Comparison of ENCODE assay signal across 19 mouse cellular contexts in genomic region chr9:50240923-50241322, GRCm38 (mm10).
DNase-seq lines count a peak whose midpoint lies in the region; ATAC-seq and TF ChIP-seq lines count a peak whose summit lies in the region.
"Had no signal": no experiment of that assay in that cellular context is flagged by ENCODE, and none has a peak within 500 bp of the region (broad histone marks: within the 10 kb centered on the region; RNA-seq: fewer than 3 reads in every experiment).

No protein-coding gene starts in this region.

- 51% methylated on average over 8 of the region's 8 CpGs for WGBS in kidney, postnatal 0 days
- 56% methylated on average over 8 of the region's 8 CpGs for WGBS in kidney, embryonic 14.5 days
- 36% methylated on average over 8 of the region's 8 CpGs for WGBS in forebrain, embryonic 12.5 days
- 28% methylated on average over 8 of the region's 8 CpGs for WGBS in hindbrain, postnatal 0 days

- H3K27ac ChIP-seq in kidney, postnatal 0 days, result no peak overlapping the region
- no peak overlapping the region for H3K27ac ChIP-seq in kidney, embryonic 14.5 days (ENCODE audit: low read depth, low read length)
- 0 out of 2 replicates have a peak overlapping the region, but pooled peaks have one; percentile 61 for H3K27ac ChIP-seq in forebrain, embryonic 12.5 days
- no peak overlapping the region for H3K27ac ChIP-seq in hindbrain, postnatal 0 days
- H3K27ac ChIP-seq: kidney, embryonic 15.5 days; midbrain, embryonic 12.5 days; stomach, postnatal 0 days had no signal

- no peaks in the 10 kb centered on the region for H3K9me3 ChIP-seq in kidney, postnatal 0 days (replicated peaks; ENCODE audit: low read length)
- no peaks in the 10 kb centered on the region for H3K9me3 ChIP-seq in kidney, embryonic 14.5 days (ENCODE audit: control insufficient read depth, low read length)
- H3K9me3 ChIP-seq in forebrain, embryonic 12.5 days, result no peaks in the 10 kb centered on the region
- no peaks in the 10 kb centered on the region for H3K9me3 ChIP-seq in hindbrain, postnatal 0 days (ENCODE audit: low read length)
- H3K9me3 ChIP-seq: kidney, embryonic 15.5 days; midbrain, embryonic 12.5 days had no signal

- no peaks in the 10 kb centered on the region for H3K27me3 ChIP-seq in kidney, postnatal 0 days (ENCODE audit: insufficient read depth, low read length)
- H3K27me3 ChIP-seq in kidney, embryonic 14.5 days (ENCODE audit: control insufficient read depth, insufficient read depth, low read length), result no peaks in the 10 kb centered on the region
- peaks cover 7% of the 10 kb centered on the region for H3K27me3 ChIP-seq in forebrain, embryonic 12.5 days
- H3K27me3 ChIP-seq in hindbrain, postnatal 0 days (ENCODE audit: insufficient read depth, low read length), result no peaks in the 10 kb centered on the region
- H3K27me3 ChIP-seq: kidney, embryonic 15.5 days; midbrain, embryonic 12.5 days had no signal

- H3K4me2 ChIP-seq in kidney, postnatal 0 days (ENCODE audit: low read length), result no peak overlapping the region
- no peak overlapping the region for H3K4me2 ChIP-seq in kidney, embryonic 14.5 days (replicated peaks; ENCODE audit: low read depth, low read length)
- no peak overlapping the region for H3K4me2 ChIP-seq in forebrain, embryonic 12.5 days
- no peak overlapping the region for H3K4me2 ChIP-seq in hindbrain, postnatal 0 days (ENCODE audit: low read depth, low read length)
- H3K4me2 ChIP-seq: kidney, embryonic 15.5 days; midbrain, embryonic 12.5 days had no signal

- H3K4me1 ChIP-seq in kidney, postnatal 0 days (replicated peaks; ENCODE audit: insufficient read depth, low read length), result no peaks in the 10 kb centered on the region
- no peaks in the 10 kb centered on the region for H3K4me1 ChIP-seq in kidney, embryonic 14.5 days (ENCODE audit: control insufficient read depth, insufficient read depth, low read length)
- peaks cover 44% of the 10 kb centered on the region for H3K4me1 ChIP-seq in forebrain, embryonic 12.5 days
- peaks cover 12% of the 10 kb centered on the region for H3K4me1 ChIP-seq in hindbrain, postnatal 0 days (ENCODE audit: insufficient read depth, low read length)

- no peak for TF ChIP-seq CTCF in kidney, postnatal 0 days (IDR thresholded peaks at IDR 0.05; ENCODE audit: low read depth)
- TF ChIP-seq CTCF in hindbrain, postnatal 0 days (IDR thresholded peaks at IDR 0.05; ENCODE audit: low read depth), result no peak

- H3K4me3 ChIP-seq in kidney, postnatal 0 days (replicated peaks; ENCODE audit: low read depth, low read length), result no peak overlapping the region
- H3K4me3 ChIP-seq in kidney, embryonic 14.5 days (ENCODE audit: low read length), result no peak overlapping the region
- no peak overlapping the region for H3K4me3 ChIP-seq in forebrain, embryonic 12.5 days (replicated peaks)
- no peak overlapping the region for H3K4me3 ChIP-seq in hindbrain, postnatal 0 days (ENCODE audit: low read length)
- H3K4me3 ChIP-seq: kidney, embryonic 15.5 days; midbrain, embryonic 12.5 days; myocyte had no signal

- H3K36me3 ChIP-seq in kidney, postnatal 0 days (ENCODE audit: insufficient read depth, low read length), result no peaks in the 10 kb centered on the region
- H3K36me3 ChIP-seq in kidney, embryonic 14.5 days (ENCODE audit: control insufficient read depth, insufficient read depth, low read length), result no peaks in the 10 kb centered on the region
- no peaks in the 10 kb centered on the region for H3K36me3 ChIP-seq in forebrain, embryonic 12.5 days (replicated peaks)
- H3K36me3 ChIP-seq in hindbrain, postnatal 0 days (ENCODE audit: insufficient read depth, low read length), result no peaks in the 10 kb centered on the region
- H3K36me3 ChIP-seq: kidney, embryonic 15.5 days; midbrain, embryonic 12.5 days had no signal

- no peak overlapping the region for H3K9ac ChIP-seq in kidney, postnatal 0 days (ENCODE audit: low read depth, low read length)
- H3K9ac ChIP-seq in kidney, embryonic 14.5 days (ENCODE audit: low read depth, low read length), result no peak overlapping the region
- H3K9ac ChIP-seq in forebrain, embryonic 12.5 days, result no peak overlapping the region
- no peak overlapping the region for H3K9ac ChIP-seq in hindbrain, postnatal 0 days (replicated peaks; ENCODE audit: low read length)
- H3K9ac ChIP-seq: kidney, embryonic 15.5 days; midbrain, embryonic 12.5 days had no signal

- ATAC-seq in kidney, postnatal 0 days (replicated peaks; ENCODE audit: low FRiP score, low read depth), result no peak
- ATAC-seq in kidney, embryonic 14.5 days (ENCODE audit: low FRiP score, low TSS enrichment), result no peak
- ATAC-seq in forebrain, embryonic 12.5 days (ENCODE audit: low FRiP score), result peak; percentile 51; the same call in 1 of the 2 replicates
- peak; percentile 24; the same call in 1 of the 2 replicates for ATAC-seq in hindbrain, postnatal 0 days
- ATAC-seq: inflammation-experienced regulatory T-cells, adult 6 months had no signal

- peak; percentile 7 to 17 for DNase-seq in cerebellum, postnatal 10 days
- DNase-seq in cerebellum, adult 9-10 months, result no peak
- peak; percentile 8 for DNase-seq in kidney, postnatal 0 days (ENCODE audit: low spot score)
- DNase-seq in hindbrain, postnatal 0 days (ENCODE audit: low spot score), result peak; percentile 13
- no peak for DNase-seq in cerebellum, postnatal 36 days
- DNase-seq in ovary, postnatal 36 days (ENCODE audit: low spot score), result no peak
- DNase-seq: cerebellum, adult 18-20 months; gastrocnemius, postnatal 25 days; liver; lung, adult 18-20 months; right cerebral cortex, postnatal 14 days; thymus, postnatal 14 days had no signal

Comparison
In these comparisons a context has a peak if more than half of its experiments do, and no peak if none do; other contexts are left out.
1. DNase-seq: peak in cerebellum, postnatal 10 days (2 of 2), kidney, postnatal 0 days (single experiment) and hindbrain, postnatal 0 days (single experiment); none in cerebellum, adult 9-10 months (single experiment), cerebellum, postnatal 36 days (0 of 2) and ovary, postnatal 36 days (single experiment).
2. ATAC-seq: peak in forebrain, embryonic 12.5 days (single experiment) and hindbrain, postnatal 0 days (single experiment); none in kidney, postnatal 0 days (single experiment) and kidney, embryonic 14.5 days (single experiment).